Mouse (Mus musculus) myocyte (in vitro differentiated cells): ENCODE measurements around the gene Dus3l.
A peak's percentile ranks its signal among the peaks of the same experiment; 100 is the strongest.

Source experiments
- E2F4 ChIP-seq: IDR thresholded peaks from one replicate; pipeline ENCODE4 v1.6.1; 2011; ENCODE audit warnings: mild to moderate bottlenecking, control low read depth, moderate library complexity; ENCODE audit not compliant: insufficient read depth
- POLR2A ChIP-seq: IDR thresholded peaks from one replicate; pipeline ENCODE4 v1.6.1; 2011; ENCODE audit warnings: low read depth, mild to moderate bottlenecking, control low read depth, moderate library complexity; ENCODE audit not compliant: insufficient read length
- POLR2AphosphoS2 ChIP-seq: IDR thresholded peaks from one replicate; pipeline ENCODE4 v1.6.1; 2011; ENCODE audit warnings: low read depth, control low read depth; ENCODE audit not compliant: insufficient read length
- USF1 ChIP-seq: IDR thresholded peaks from one replicate; pipeline ENCODE4 v1.6.1; 2011; ENCODE audit warnings: low read depth, mild to moderate bottlenecking, control low read depth, moderate library complexity

GRCm38 (mm10) chr17:56761991-56762410, 2.6 kb upstream of the Dus3l start:
- peak; percentile 57 for TF ChIP-seq POLR2AphosphoS2
- TF ChIP-seq POLR2A, result peak; percentile 51
- TF ChIP-seq E2F4, result no peak
- no peak for TF ChIP-seq USF1
